Mouse (Mus musculus): Measurements from ENCODE around the gene Arhgap40. TPM values are rescaled to one million over a fixed set of nuclear protein-coding genes. Genes with fewer than 3 reads are reported as not detected.

Gene Arhgap40
- total RNA-seq, 4 experiments from 2014 or later: not detected

- DNase-seq (ENCODE audit: low spot score): peak; percentile 24
These were observed 34.2 kb downstream of the Arhgap40 start for GRCm38 (mm10) chr2:158546751-158547150.

- peak; percentile 65 for DNase-seq (ENCODE audit: low spot score)
These were observed 37.5 kb downstream of the Arhgap40 start for GRCm38 (mm10) chr2:158550067-158550466.

DNA sequence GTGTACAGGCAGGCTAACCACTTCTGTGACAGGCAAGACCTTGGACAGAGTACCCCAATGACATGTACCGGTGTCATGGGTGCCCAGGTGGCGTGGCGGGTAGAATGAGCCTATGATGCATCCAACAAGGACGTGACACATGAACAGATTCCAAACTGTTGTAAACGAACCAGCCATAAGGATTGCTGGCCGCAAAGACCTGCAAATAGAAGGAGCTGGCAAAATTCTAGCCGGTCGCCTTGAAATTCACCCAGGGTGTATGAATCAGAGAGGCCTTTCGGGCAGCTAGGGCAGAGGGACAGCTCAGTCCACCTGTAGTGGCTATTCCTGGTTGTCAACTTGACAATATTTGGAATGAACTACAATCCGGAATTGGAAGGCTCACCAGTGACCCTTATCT lies 41.8 kb downstream of the Arhgap40 start:
- DNase-seq (ENCODE audit: low spot score): no peak

- peak; percentile 19 for DNase-seq (ENCODE audit: low spot score)
These were observed 42.7 kb downstream of the Arhgap40 start for GRCm38 (mm10) chr2:158555252-158555651.

GRCm38 (mm10) chr2:158555812-158556211 lies 43.2 kb downstream of the Arhgap40 start:
- no peak for DNase-seq (ENCODE audit: low spot score)

GRCm38 (mm10) chr2:158556225-158556624 lies 43.6 kb downstream of the Arhgap40 start:
- peak; percentile 53 for DNase-seq (ENCODE audit: low spot score)

- no peak for DNase-seq (ENCODE audit: low spot score)
These were observed 44.2 kb downstream of the Arhgap40 start for GRCm38 (mm10) chr2:158556750-158557149.

DNA sequence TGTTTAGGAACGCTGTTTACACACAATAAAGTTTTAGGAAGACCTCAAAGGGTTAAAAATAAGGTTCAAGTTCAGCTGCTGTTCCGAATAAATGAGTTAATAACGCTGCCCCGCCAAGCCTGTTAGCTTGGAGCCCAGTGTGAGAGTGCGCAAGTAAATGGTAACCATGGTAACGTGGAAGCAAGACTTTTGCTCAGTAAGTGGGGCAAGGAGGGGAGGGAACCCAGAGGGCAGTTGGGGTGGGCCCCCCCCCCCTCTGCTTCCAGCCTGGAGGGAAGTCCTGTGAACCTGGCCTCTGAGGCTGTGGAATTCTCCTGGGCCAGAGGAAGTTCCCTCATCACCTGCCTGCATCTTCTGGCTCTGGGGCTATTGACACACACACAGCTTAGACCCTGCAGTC lies 47.3 kb downstream of the Arhgap40 start:
- DNase-seq (ENCODE audit: low spot score): no peak

GRCm38 (mm10) chr2:158560801-158561200 lies 48.2 kb downstream of the Arhgap40 start:
- no peak for DNase-seq (ENCODE audit: low spot score)

GRCm38 (mm10) chr2:158561371-158562144 lies 49.0 kb downstream of the Arhgap40 start:
- no peak for DNase-seq (ENCODE audit: low spot score)

GRCm38 (mm10) chr2:158570421-158571081 lies 58.0 kb downstream of the Arhgap40 start:
- DNase-seq (ENCODE audit: low spot score): no peak

- DNase-seq (ENCODE audit: low spot score): no peak
These were observed 67.4 kb downstream of the Arhgap40 start for GRCm38 (mm10) chr2:158579979-158580378.

- DNase-seq (ENCODE audit: low spot score): peak; percentile 8
These were observed 72.2 kb downstream of the Arhgap40 start for GRCm38 (mm10) chr2:158584621-158585358.

- DNase-seq (ENCODE audit: low spot score): no peak
These were observed 76.1 kb downstream of the Arhgap40 start for GRCm38 (mm10) chr2:158588524-158589271.

GRCm38 (mm10) chr2:158590495-158590894 lies 77.9 kb downstream of the Arhgap40 start:
- DNase-seq (ENCODE audit: low spot score): no peak

GRCm38 (mm10) chr2:158591286-158591685 lies 78.7 kb downstream of the Arhgap40 start:
- DNase-seq (ENCODE audit: low spot score): no peak

DNA sequence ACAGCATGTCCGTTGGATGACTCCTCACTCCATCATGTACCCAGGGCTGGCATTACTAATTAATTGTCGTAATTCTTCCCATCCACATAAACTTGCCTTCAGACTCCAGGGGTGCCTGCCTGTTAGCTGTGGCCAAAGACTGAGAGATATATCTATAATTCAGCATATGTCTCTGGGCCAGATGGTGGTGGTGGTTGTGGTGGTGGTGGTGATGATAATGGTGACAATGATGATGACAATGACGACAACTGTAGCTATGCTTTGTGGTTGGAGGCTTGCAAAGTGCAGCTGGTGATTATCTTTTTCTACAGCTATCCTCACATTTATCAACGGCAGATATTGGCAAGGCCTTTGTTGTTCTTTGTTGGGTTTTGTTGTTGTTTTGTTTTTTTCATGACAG lies 80.8 kb downstream of the Arhgap40 start:
- DNase-seq (ENCODE audit: low spot score): no peak

GRCm38 (mm10) chr2:158595103-158595502 lies 82.5 kb downstream of the Arhgap40 start:
- DNase-seq (ENCODE audit: low spot score): no peak

DNA sequence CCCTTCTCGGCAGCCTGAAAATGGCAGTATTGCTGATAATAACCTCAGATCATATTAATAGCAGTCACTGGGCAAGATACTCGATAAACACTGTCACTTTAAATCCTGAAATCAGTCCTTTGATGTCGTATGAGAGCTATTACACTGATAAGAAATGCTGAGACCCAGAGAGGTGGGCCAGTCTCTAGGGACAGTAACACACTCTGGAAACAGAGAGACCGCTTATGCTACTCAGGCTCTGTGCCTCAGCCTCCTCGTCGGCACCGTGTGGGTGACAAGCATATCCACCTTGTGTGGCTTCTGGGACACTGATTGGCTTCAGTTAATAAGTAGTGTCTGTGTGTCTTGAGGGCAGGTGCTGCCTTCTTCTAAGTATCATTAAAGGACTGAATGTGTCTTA lies 83.0 kb downstream of the Arhgap40 start:
- DNase-seq (ENCODE audit: low spot score): no peak

GRCm38 (mm10) chr2:158596803-158597202 lies 84.2 kb downstream of the Arhgap40 start:
- DNase-seq (ENCODE audit: low spot score): no peak

All from heart, adult 8-10 months (tissue).